Comparison of ENCODE assay signal across 21 mouse cellular contexts in genomic region chr16:24809811-24810210, GRCm38 (mm10).
A peak's percentile ranks its signal among the peaks of the same experiment; 100 is the strongest.
DNase-seq lines count a peak whose midpoint lies in the region; ATAC-seq lines count a peak whose summit lies in the region.
"Had no signal": no experiment of that assay in that cellular context is flagged by ENCODE, and none has a peak within 500 bp of the region (broad histone marks: within the 10 kb centered on the region; RNA-seq: fewer than 3 reads in every experiment).

No protein-coding gene starts in this region.

- no peaks in the 10 kb centered on the region for H3K27me3 ChIP-seq in forebrain, embryonic 14.5 days (replicated peaks; ENCODE audit: control insufficient read depth, insufficient read depth, low read length)
- H3K27me3 ChIP-seq in forebrain, embryonic 12.5 days, result no peaks in the 10 kb centered on the region
- H3K27me3 ChIP-seq: embryonic facial prominence, embryonic 13.5 days; heart, embryonic 12.5 days; intestine, embryonic 15.5 days; Patski had no signal

- DNase-seq in forebrain, embryonic 14.5 days (ENCODE audit: low spot score), result peak; percentile 66
- peak; percentile 18 to 42 for DNase-seq in frontal cortex, adult 2 months (ENCODE audit: extremely low spot score in 1 of 2, low spot score in 1 of 2)
- no peak for DNase-seq in frontal cortex, postnatal 25 days (ENCODE audit: low spot score in 2 of 2)
- DNase-seq in right cerebral cortex, postnatal 10 days (ENCODE audit: low spot score in 2 of 2), result peak; percentile 25 to 49
- no peak for DNase-seq in right cerebral cortex, postnatal 14 days
- no peak for DNase-seq in cerebellum, adult 11-12 months
- DNase-seq: adrenal gland, postnatal 14 days; cerebellum, adult 11 months; cerebellum, adult 9-11 months; cerebellum, postnatal 36 days; gastrocnemius, postnatal 10 days; kidney, adult 18-20 months had no signal

- H3K27ac ChIP-seq in forebrain, embryonic 14.5 days (ENCODE audit: low read depth, low read length), result no peak overlapping the region
- no peak overlapping the region for H3K27ac ChIP-seq in forebrain, embryonic 12.5 days
- H3K27ac ChIP-seq: embryonic facial prominence, embryonic 13.5 days; hindbrain, embryonic 10.5 days; hindbrain, embryonic 14.5 days; intestine, embryonic 15.5 days had no signal

- no peak overlapping the region for H3K4me2 ChIP-seq in forebrain, embryonic 14.5 days (ENCODE audit: low read length)
- H3K4me2 ChIP-seq in forebrain, embryonic 12.5 days, result no peak overlapping the region
- H3K4me2 ChIP-seq: embryonic facial prominence, embryonic 13.5 days; heart, embryonic 12.5 days; hindbrain, embryonic 14.5 days; intestine, embryonic 15.5 days had no signal

- no peak overlapping the region for H3K9ac ChIP-seq in forebrain, embryonic 14.5 days (ENCODE audit: low read length)
- no peak overlapping the region for H3K9ac ChIP-seq in forebrain, embryonic 12.5 days
- H3K9ac ChIP-seq: embryonic facial prominence, embryonic 13.5 days; heart, embryonic 12.5 days; hindbrain, embryonic 14.5 days; intestine, embryonic 15.5 days had no signal

- 81% methylated on average over 6 of the region's 6 CpGs for WGBS in forebrain, embryonic 14.5 days
- 91% methylated on average over 6 of the region's 6 CpGs for WGBS in forebrain, embryonic 12.5 days

- H3K36me3 ChIP-seq in forebrain, embryonic 14.5 days (ENCODE audit: control insufficient read depth, insufficient read depth, low read length), result no peaks in the 10 kb centered on the region
- no peaks in the 10 kb centered on the region for H3K36me3 ChIP-seq in forebrain, embryonic 12.5 days (replicated peaks)
- H3K36me3 ChIP-seq: embryonic facial prominence, embryonic 13.5 days; heart, embryonic 12.5 days; hindbrain, embryonic 10.5 days; intestine, embryonic 15.5 days had no signal

- no peaks in the 10 kb centered on the region for H3K9me3 ChIP-seq in forebrain, embryonic 14.5 days (replicated peaks; ENCODE audit: control insufficient read depth, low read length)
- H3K9me3 ChIP-seq in forebrain, embryonic 12.5 days, result no peaks in the 10 kb centered on the region
- H3K9me3 ChIP-seq: embryonic facial prominence, embryonic 13.5 days; heart, embryonic 12.5 days; hindbrain, embryonic 10.5 days; intestine, embryonic 15.5 days had no signal

- no peaks in the 10 kb centered on the region for H3K4me1 ChIP-seq in forebrain, embryonic 14.5 days (ENCODE audit: control insufficient read depth, insufficient read depth, low read length)
- H3K4me1 ChIP-seq in forebrain, embryonic 12.5 days, result no peaks in the 10 kb centered on the region
- H3K4me1 ChIP-seq: embryonic facial prominence, embryonic 13.5 days; heart, embryonic 12.5 days; intestine, embryonic 15.5 days had no signal

- peak; percentile 58; the same call in 1 of the 2 replicates for ATAC-seq in forebrain, embryonic 14.5 days
- no peak for ATAC-seq in forebrain, embryonic 12.5 days (ENCODE audit: low FRiP score)
- no peak for ATAC-seq in megakaryocyte, adult 5-6 weeks (ENCODE audit: poor library complexity, severe bottlenecking)
- ATAC-seq: activated CD4-positive, CD25-positive, alpha-beta regulatory T cell, adult 4 months; intestine, embryonic 15.5 days; Patski had no signal

- H3K4me3 ChIP-seq in forebrain, embryonic 14.5 days (ENCODE audit: low read depth, low read length), result no peak overlapping the region
- no peak overlapping the region for H3K4me3 ChIP-seq in forebrain, embryonic 12.5 days (replicated peaks)
- H3K4me3 ChIP-seq: embryonic facial prominence, embryonic 13.5 days; heart, embryonic 12.5 days; hindbrain, embryonic 10.5 days; intestine, embryonic 15.5 days had no signal

Comparison
In these comparisons a context has a peak if more than half of its experiments do, and no peak if none do; other contexts are left out.
1. DNase-seq: peak in forebrain, embryonic 14.5 days (single experiment), frontal cortex, adult 2 months (2 of 2) and right cerebral cortex, postnatal 10 days (2 of 2); none in frontal cortex, postnatal 25 days (0 of 2), right cerebral cortex, postnatal 14 days (single experiment) and cerebellum, adult 11-12 months (single experiment).